Mouse (Mus musculus) spleen, adult 2 months (tissue): ENCODE measurements around the gene Ccdc97.

Experiments used
- CTCF ChIP-seq: fragments of 200-500 bp; IDR thresholded peaks from 2 replicates; pipeline ENCODE4 v1.5.1; 2011; ENCODE audit warnings: mild to moderate bottlenecking, inconsistent platforms; ENCODE audit not compliant: insufficient read depth, insufficient read length, insufficient replicate concordance; ENCODE audit errors: extremely low read depth
- POLR2A ChIP-seq: fragments of 200-500 bp; IDR thresholded peaks from 2 replicates; pipeline ENCODE4 v1.6.1; 2011; ENCODE audit warnings: low read depth, low read length, inconsistent platforms

GRCm38 (mm10) chr7:25674297-25674696 lies 44.6 kb downstream of the Ccdc97 start:
- no peak for TF ChIP-seq CTCF
- no peak for TF ChIP-seq POLR2A
